Comparison of ENCODE assay signal across 1 mouse cellular context in the genomic region with DNA sequence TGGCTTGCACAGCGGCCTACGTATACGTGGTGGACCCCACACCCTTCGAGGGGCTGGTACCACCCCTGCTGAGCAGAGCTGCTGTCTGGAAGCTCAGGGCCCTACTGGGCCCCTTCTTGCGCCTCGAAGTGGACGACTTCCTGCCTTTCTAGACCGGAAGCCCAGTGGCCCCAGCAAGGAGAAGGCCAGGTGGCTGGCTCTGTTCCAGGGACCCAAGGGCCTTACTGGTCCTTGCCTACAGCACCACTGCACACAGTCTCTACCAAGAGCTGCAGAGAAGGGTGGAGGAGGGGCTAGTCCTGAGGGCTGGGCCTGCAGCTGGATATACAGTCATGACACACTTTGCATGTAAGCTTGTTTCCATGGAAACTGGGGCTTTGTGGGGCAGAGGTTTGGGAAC.
TF ChIP-seq lines count a peak whose summit lies in the region.

No protein-coding gene starts in this region.

TF ChIP-seq in CH12.LX, 34 proteins besides CTCF, POLR2A, EP300 and RAD21:
- TF ChIP-seq CHD1 (IDR thresholded peaks at IDR 0.05; ENCODE audit: low read depth, low read length): no peak
- no peak for TF ChIP-seq E2F4 (IDR thresholded peaks at IDR 0.05; ENCODE audit: insufficient replicate concordance, low read depth, low read length)
- TF ChIP-seq NELFE (IDR thresholded peaks at IDR 0.05; ENCODE audit: low read depth, low read length): peak; percentile 75
- TF ChIP-seq ZKSCAN1 (IDR thresholded peaks at IDR 0.05; ENCODE audit: borderline replicate concordance, low read depth, low read length): no peak
- 0 out of 2 replicates have a peak, but pooled peaks have one; percentile 6 for TF ChIP-seq TBP (conservative IDR thresholded peaks at IDR 0.05; ENCODE audit: low read depth, low read length)
- TF ChIP-seq SMC3 (IDR thresholded peaks at IDR 0.05; ENCODE audit: low read depth, low read length): peak; percentile 4; the same call in 1 of the 2 replicates
- TF ChIP-seq PAX5 (IDR thresholded peaks at IDR 0.05; ENCODE audit: low read length): no peak
- TF ChIP-seq MYC (IDR thresholded peaks at IDR 0.05; ENCODE audit: low read depth, low read length): no peak
- TF ChIP-seq TCF12 (IDR thresholded peaks at IDR 0.05; ENCODE audit: low read depth, low read length): peak; percentile 98
- TF ChIP-seq MAZ (IDR thresholded peaks at IDR 0.05; ENCODE audit: low read depth, low read length): peak; percentile 77; the same call in 1 of the 2 replicates
- TF ChIP-seq ZNF384 (IDR thresholded peaks at IDR 0.05; ENCODE audit: low read depth, low read length): no peak
- peak; percentile 84 for TF ChIP-seq SIN3A (IDR thresholded peaks at IDR 0.05; ENCODE audit: low read length)
- peak; percentile 89 for TF ChIP-seq ETS1 (conservative IDR thresholded peaks at IDR 0.05; ENCODE audit: low read depth, low read length)
- TF ChIP-seq BHLHE40 (IDR thresholded peaks at IDR 0.05; ENCODE audit: low read depth, low read length): peak; percentile 53; the same call in 1 of the 2 replicates
- TF ChIP-seq GABPA (IDR thresholded peaks at IDR 0.05; ENCODE audit: insufficient replicate concordance, low read depth, low read length): no peak
- TF ChIP-seq JUN (IDR thresholded peaks at IDR 0.05; ENCODE audit: insufficient read depth, low read depth, low read length): no peak
- peak; percentile 61 for TF ChIP-seq HCFC1 (IDR thresholded peaks at IDR 0.05; ENCODE audit: low read depth, low read length)
- no peak for TF ChIP-seq KAT2A (IDR thresholded peaks at IDR 0.05; ENCODE audit: insufficient replicate concordance, low read length)
- TF ChIP-seq RCOR1 (conservative IDR thresholded peaks at IDR 0.05; ENCODE audit: low read depth, low read length): 0 out of 2 replicates have a peak, but pooled peaks have one; percentile 76
- no peak for TF ChIP-seq USF1 (IDR thresholded peaks at IDR 0.05; ENCODE audit: low read depth, low read length)
- peak; percentile 66; the same call in 1 of the 2 replicates for TF ChIP-seq MXI1 (IDR thresholded peaks at IDR 0.05; ENCODE audit: low read depth, low read length)
- no peak for TF ChIP-seq USF2 (conservative IDR thresholded peaks at IDR 0.05; ENCODE audit: low read depth, low read length)
- peak; percentile 84 for TF ChIP-seq MEF2A (IDR thresholded peaks at IDR 0.05; ENCODE audit: borderline replicate concordance, low read depth, low read length)
- peak; percentile 89 for TF ChIP-seq ELF1 (IDR thresholded peaks at IDR 0.05; ENCODE audit: low read depth, low read length)
- no peak for TF ChIP-seq MAFK (IDR thresholded peaks at IDR 0.05; ENCODE audit: insufficient replicate concordance, low read length)
- peak; percentile 70 for TF ChIP-seq IRF4 (IDR thresholded peaks at IDR 0.05; ENCODE audit: low read depth, low read length)
- peak; percentile 10; the same call in 1 of the 2 replicates for TF ChIP-seq UBTF (IDR thresholded peaks at IDR 0.05; ENCODE audit: low read depth, low read length)
- TF ChIP-seq JUND (conservative IDR thresholded peaks at IDR 0.05; ENCODE audit: low read depth, low read length): no peak
- TF ChIP-seq ZC3H11A (IDR thresholded peaks at IDR 0.05; ENCODE audit: low read depth, low read length): no peak
- TF ChIP-seq NRF1 (IDR thresholded peaks at IDR 0.05; ENCODE audit: low read depth, low read length): no peak
- peak; percentile 93 for TF ChIP-seq CHD2 (IDR thresholded peaks at IDR 0.05; ENCODE audit: low read length)
- no peak; the same call in 1 of the 2 replicates for TF ChIP-seq ZMIZ1 (IDR thresholded peaks at IDR 0.05; ENCODE audit: low read depth, low read length)
- TF ChIP-seq MAX (IDR thresholded peaks at IDR 0.05; ENCODE audit: low read length): peak; percentile 77
- peak; percentile 86 for TF ChIP-seq POLR2AphosphoS2 (IDR thresholded peaks at IDR 0.05; ENCODE audit: low read depth, low read length)
